19 mouse cellular contexts compared by ENCODE assay signal in the genomic region with DNA sequence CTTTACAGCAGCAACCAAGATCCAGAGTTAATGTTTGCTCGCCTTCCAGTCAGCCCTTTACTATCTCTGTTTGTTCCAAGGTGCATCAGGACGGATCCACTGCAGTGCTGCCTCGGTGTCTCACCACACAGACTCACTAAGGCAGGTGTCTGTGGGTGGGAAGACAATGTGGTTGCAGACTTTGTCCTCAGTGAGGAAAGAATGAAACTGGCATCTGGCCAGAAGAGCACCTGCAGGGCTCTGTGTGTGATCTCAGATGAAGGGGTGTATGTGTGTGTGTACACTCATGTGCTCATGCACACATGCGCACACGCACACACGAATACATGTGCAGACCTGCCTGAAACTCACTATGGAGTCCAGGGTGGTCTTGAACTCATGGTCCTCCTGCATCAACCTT. TPM values are rescaled to one million over a fixed set of nuclear protein-coding genes. Genes with fewer than 3 reads are reported as not detected.
DNase-seq lines count a peak whose midpoint lies in the region; ATAC-seq lines count a peak whose summit lies in the region.
"Had no signal": no experiment of that assay in that cellular context is flagged by ENCODE, and none has a peak within 500 bp of the region (broad histone marks: within the 10 kb centered on the region; RNA-seq: fewer than 3 reads in every experiment).

No protein-coding gene starts in this region.

- no peaks in the 10 kb centered on the region for H3K9me3 ChIP-seq in heart, embryonic 12.5 days (replicated peaks)
- no peaks in the 10 kb centered on the region for H3K9me3 ChIP-seq in liver, embryonic 12.5 days (replicated peaks)
- no peaks in the 10 kb centered on the region for H3K9me3 ChIP-seq in stomach, embryonic 15.5 days
- H3K9me3 ChIP-seq in forebrain, embryonic 15.5 days: no peaks in the 10 kb centered on the region
- no peaks in the 10 kb centered on the region for H3K9me3 ChIP-seq in kidney, embryonic 15.5 days (replicated peaks)
- H3K9me3 ChIP-seq: heart, embryonic 15.5 days; limb, embryonic 12.5 days; megakaryocyte, embryonic 14.5 days; neural tube, embryonic 12.5 days had no signal

- no peak for ATAC-seq in heart, embryonic 12.5 days (ENCODE audit: insufficient number of reproducible peaks, low FRiP score)
- 0 out of 2 replicates have a peak, but pooled peaks have one; percentile 35 for ATAC-seq in liver, embryonic 12.5 days
- ATAC-seq in stomach, embryonic 15.5 days (ENCODE audit: insufficient read depth, low FRiP score, low read depth): 0 out of 2 replicates have a peak, but pooled peaks have one; percentile 17
- ATAC-seq in forebrain, embryonic 15.5 days (replicated peaks): no peak
- ATAC-seq in kidney, embryonic 15.5 days (replicated peaks; ENCODE audit: low FRiP score): no peak
- ATAC-seq: forebrain, embryonic 14.5 days; lung, postnatal 0 days had no signal

- WGBS in heart, embryonic 12.5 days: 79% methylated on average over 6 of the region's 6 CpGs
- 63% methylated on average over 6 of the region's 6 CpGs for WGBS in liver, embryonic 12.5 days (ENCODE audit: insufficient replicate concordance)
- 76% methylated on average over 6 of the region's 6 CpGs for WGBS in stomach, embryonic 15.5 days
- WGBS in forebrain, embryonic 15.5 days: 90% methylated on average over 6 of the region's 6 CpGs
- 88% methylated on average over 6 of the region's 6 CpGs for WGBS in kidney, embryonic 15.5 days

- H3K4me1 ChIP-seq in heart, embryonic 12.5 days (replicated peaks): peaks cover 45% of the 10 kb centered on the region
- H3K4me1 ChIP-seq in liver, embryonic 12.5 days: peaks cover 21% of the 10 kb centered on the region; the same call in 1 of the 2 replicates
- H3K4me1 ChIP-seq in stomach, embryonic 15.5 days: no peaks in the 10 kb centered on the region
- no peaks in the 10 kb centered on the region for H3K4me1 ChIP-seq in forebrain, embryonic 15.5 days
- 0 out of 2 replicates have a peak, but pooled peaks cover 8% of the 10 kb centered on the region for H3K4me1 ChIP-seq in kidney, embryonic 15.5 days
- H3K4me1 ChIP-seq: limb, embryonic 12.5 days; neural tube, embryonic 12.5 days had no signal

- no peak overlapping the region for H3K4me3 ChIP-seq in heart, embryonic 12.5 days
- no peak overlapping the region for H3K4me3 ChIP-seq in liver, embryonic 12.5 days
- no peak overlapping the region for H3K4me3 ChIP-seq in stomach, embryonic 15.5 days (replicated peaks)
- no peak overlapping the region for H3K4me3 ChIP-seq in forebrain, embryonic 15.5 days
- no peak overlapping the region for H3K4me3 ChIP-seq in kidney, embryonic 15.5 days (replicated peaks)
- H3K4me3 ChIP-seq: erythroblast, embryonic 14.5 days; heart, embryonic 15.5 days; limb, embryonic 12.5 days; megakaryocyte, embryonic 14.5 days; neural tube, embryonic 12.5 days had no signal

- DNase-seq in heart, postnatal 25 days (ENCODE audit: low spot score): no peak
- DNase-seq in yolk sac, embryonic 10.5 days (ENCODE audit: low spot score): peak; percentile 83
- no peak for DNase-seq in lung, postnatal 4 days
- DNase-seq: adrenal gland, postnatal 10 days; cerebellum, adult 11 months; kidney, adult 18-20 months; kidney, postnatal 25 days had no signal

- no peaks in the 10 kb centered on the region for H3K36me3 ChIP-seq in heart, embryonic 12.5 days
- H3K36me3 ChIP-seq in liver, embryonic 12.5 days: no peaks in the 10 kb centered on the region
- no peaks in the 10 kb centered on the region for H3K36me3 ChIP-seq in stomach, embryonic 15.5 days
- H3K36me3 ChIP-seq in forebrain, embryonic 15.5 days: no peaks in the 10 kb centered on the region
- no peaks in the 10 kb centered on the region for H3K36me3 ChIP-seq in kidney, embryonic 15.5 days
- H3K36me3 ChIP-seq: heart, embryonic 15.5 days; limb, embryonic 12.5 days; neural tube, embryonic 12.5 days had no signal

- H3K27ac ChIP-seq in heart, embryonic 12.5 days (ENCODE audit: poor library complexity, severe bottlenecking): peak overlapping the region; percentile 25; the same call in 1 of the 2 replicates
- peak overlapping the region; percentile 31; the same call in 1 of the 2 replicates for H3K27ac ChIP-seq in liver, embryonic 12.5 days
- peak overlapping the region; percentile 55; the same call in 1 of the 2 replicates for H3K27ac ChIP-seq in stomach, embryonic 15.5 days
- H3K27ac ChIP-seq in forebrain, embryonic 15.5 days (replicated peaks): no peak overlapping the region
- H3K27ac ChIP-seq in kidney, embryonic 15.5 days: no peak overlapping the region
- H3K27ac ChIP-seq: heart, embryonic 15.5 days; limb, embryonic 12.5 days; neural tube, embryonic 12.5 days had no signal

- intact Hi-C loops in heart, postnatal 25 days (cut with DNase I): no loop called here

- no peaks in the 10 kb centered on the region for H3K27me3 ChIP-seq in heart, embryonic 12.5 days (replicated peaks)
- no peaks in the 10 kb centered on the region for H3K27me3 ChIP-seq in liver, embryonic 12.5 days (replicated peaks)
- no peaks in the 10 kb centered on the region for H3K27me3 ChIP-seq in stomach, embryonic 15.5 days (replicated peaks)
- no peaks in the 10 kb centered on the region for H3K27me3 ChIP-seq in forebrain, embryonic 15.5 days
- H3K27me3 ChIP-seq in kidney, embryonic 15.5 days: no peaks in the 10 kb centered on the region
- H3K27me3 ChIP-seq: heart, embryonic 15.5 days; limb, embryonic 12.5 days; neural tube, embryonic 12.5 days had no signal

- no peak overlapping the region for H3K4me2 ChIP-seq in heart, embryonic 12.5 days
- H3K4me2 ChIP-seq in liver, embryonic 12.5 days: no peak overlapping the region
- H3K4me2 ChIP-seq in stomach, embryonic 15.5 days: 0 out of 2 replicates have a peak overlapping the region, but pooled peaks have one; percentile 11
- H3K4me2 ChIP-seq in forebrain, embryonic 15.5 days (replicated peaks): no peak overlapping the region
- H3K4me2 ChIP-seq in kidney, embryonic 15.5 days: no peak overlapping the region
- H3K4me2 ChIP-seq: heart, embryonic 15.5 days; limb, embryonic 12.5 days; neural tube, embryonic 12.5 days had no signal

- H3K9ac ChIP-seq in heart, embryonic 12.5 days: no peak overlapping the region
- no peak overlapping the region for H3K9ac ChIP-seq in liver, embryonic 12.5 days
- no peak overlapping the region for H3K9ac ChIP-seq in stomach, embryonic 15.5 days
- no peak overlapping the region for H3K9ac ChIP-seq in forebrain, embryonic 15.5 days (replicated peaks)
- H3K9ac ChIP-seq in kidney, embryonic 15.5 days: no peak overlapping the region
- H3K9ac ChIP-seq: heart, embryonic 15.5 days; limb, embryonic 12.5 days; neural tube, embryonic 12.5 days had no signal

RNA-seq across cellular contexts. Expression of gene Cage1, which starts 52.6 kb away (rescaled TPM):
- 1.3 TPM in 2 replicates for polyA plus RNA-seq in heart, embryonic 12.5 days (2016; fragmentation: Nextera tagmentation; extraction: Ambion mirVana)
- total RNA-seq in heart, postnatal 25 days (2021): 1 to 10 TPM; 1.3 TPM
- polyA plus RNA-seq in liver, embryonic 12.5 days (2016; fragmentation: Nextera tagmentation; extraction: Ambion mirVana): 0.80 and 0.88 TPM in 2 replicates
- 0.98 and 1.2 TPM in 2 replicates for polyA plus RNA-seq in stomach, embryonic 15.5 days (2015; fragmentation: Nextera tagmentation; extraction: Ambion mirVana)
- polyA plus RNA-seq in forebrain, embryonic 15.5 days (2015; fragmentation: Nextera tagmentation; extraction: Ambion mirVana): 1.6 and 1.7 TPM in 2 replicates
- 1.1 and 1.4 TPM in 2 replicates for polyA plus RNA-seq in kidney, embryonic 15.5 days (2015; fragmentation: Nextera tagmentation; extraction: Ambion mirVana)

RNA-seq across cellular contexts. Expression of gene Riok1, which starts 52.7 kb away (rescaled TPM):
- 34.2 and 36.7 TPM in 2 replicates for polyA plus RNA-seq in heart, embryonic 12.5 days (2016; fragmentation: Nextera tagmentation; extraction: Ambion mirVana)
- 10 to 100 TPM in 1 of 2 experiments, 1 to 10 TPM in 1; 8.8 to 10.6 TPM for total RNA-seq in heart, postnatal 25 days (2021)
- polyA plus RNA-seq in liver, embryonic 12.5 days (2016; fragmentation: Nextera tagmentation; extraction: Ambion mirVana): 33.9 TPM in 2 replicates
- polyA plus RNA-seq in stomach, embryonic 15.5 days (2015; fragmentation: Nextera tagmentation; extraction: Ambion mirVana): 48.1 and 51.1 TPM in 2 replicates
- 53.6 and 60.9 TPM in 2 replicates for polyA plus RNA-seq in forebrain, embryonic 15.5 days (2015; fragmentation: Nextera tagmentation; extraction: Ambion mirVana)
- polyA plus RNA-seq in kidney, embryonic 15.5 days (2015; fragmentation: Nextera tagmentation; extraction: Ambion mirVana): 54.7 and 59.9 TPM in 2 replicates

Comparison
In these comparisons a context has a peak if more than half of its experiments do, and no peak if none do; other contexts are left out.
1. ATAC-seq: peak in liver, embryonic 12.5 days (single experiment) and stomach, embryonic 15.5 days (single experiment); none in heart, embryonic 12.5 days (single experiment), forebrain, embryonic 15.5 days (single experiment) and kidney, embryonic 15.5 days (single experiment).
2. H3K27ac ChIP-seq: peak in heart, embryonic 12.5 days (single experiment), liver, embryonic 12.5 days (single experiment) and stomach, embryonic 15.5 days (single experiment); none in forebrain, embryonic 15.5 days (single experiment) and kidney, embryonic 15.5 days (single experiment).